Mouse (Mus musculus) testis, adult 2 months (tissue): ENCODE measurements around the gene Shisal2b. TPM values are rescaled to one million over a fixed set of nuclear protein-coding genes. Genes with fewer than 3 reads are reported as not detected.
"Not testable (repeated sequence)": the region's sequence is repeated elsewhere in the genome, so short reads cannot be mapped to it uniquely, and the experiment has no call there.

Source experiments
- H3K27ac ChIP-seq: fragments of 200-500 bp; 2 replicates; pipeline ENCODE4 v1.5.1; 2012; ENCODE audit warnings: low read depth, low read length; ENCODE audit not compliant: control insufficient read depth, insufficient read depth
- H3K27me3 ChIP-seq: fragments of 200-500 bp; 2 replicates; pipeline ENCODE4 v1.6.1; 2012; ENCODE audit warnings: mild to moderate bottlenecking, low read length, moderate library complexity; ENCODE audit not compliant: control insufficient read depth, insufficient read depth
- H3K36me3 ChIP-seq: fragments of 200-500 bp; 2 replicates; pipeline ENCODE4 v1.6.1; 2012; ENCODE audit warnings: mild to moderate bottlenecking, low read length; ENCODE audit not compliant: control insufficient read depth, insufficient read depth
- H3K4me1 ChIP-seq: fragments of 200-500 bp; 2 replicates; pipeline ENCODE4 v1.6.1; 2012; ENCODE audit warnings: low read length; ENCODE audit not compliant: control insufficient read depth, insufficient read depth
- H3K4me3 ChIP-seq: fragments of 200-500 bp; 2 replicates; pipeline ENCODE4 v1.5.1; 2012; ENCODE audit warnings: low read depth, mild to moderate bottlenecking, low read length, moderate library complexity, mixed read lengths; ENCODE audit not compliant: control insufficient read depth
- CTCF ChIP-seq: fragments of 200-500 bp; IDR thresholded peaks from 2 replicates; pipeline ENCODE4 v1.5.1; 2012; ENCODE audit warnings: low read depth, mild to moderate bottlenecking, inconsistent platforms, low read length, moderate library complexity; ENCODE audit not compliant: control insufficient read depth, insufficient read depth, insufficient replicate concordance
- POLR2A ChIP-seq: fragments of 200-500 bp; IDR thresholded peaks from 2 replicates; pipeline ENCODE4 v1.6.1; 2012; ENCODE audit warnings: low read depth, mild to moderate bottlenecking, inconsistent platforms, low read length, moderate library complexity; ENCODE audit not compliant: control insufficient read depth
- polyA plus RNA-seq: library from polyadenylated mRNA; depleted of rRNA; stranded (reverse); fragments of >200 nt; gene quantifications from 2 replicates; pipeline ENCODE4 v1.2.3, GENCODE M21; 2012; rRNA removed

The Shisal2b gene
- not detected in 2 replicates for polyA plus RNA-seq

GRCm38 (mm10) chr13:104863127-104863979 lies at the start of gene Shisal2b:
TSS of gene Shisal2b (minus strand) at chr13:104863893.
- Histone ChIP-seq H3K27me3 (no peaks in the 10 kb centered on the region), H3K36me3 (no peaks in the 10 kb centered on the region), H3K4me3 (peak within 1 kb of the TSS; percentile 37; the same call in 1 of the 2 replicates), H3K4me1 (peaks cover 2% of the 10 kb centered on the region), H3K27ac (no peak within 1 kb of the TSS)
- TF ChIP-seq POLR2A, result no peak
- TF ChIP-seq CTCF, result no peak

GRCm38 (mm10) chr13:104911626-104912025 lies 47.9 kb upstream of the Shisal2b start:
- not testable (repeated sequence) for H3K27me3 ChIP-seq, H3K36me3 ChIP-seq, H3K4me3 ChIP-seq, H3K4me1 ChIP-seq, H3K27ac ChIP-seq

- H3K4me1 ChIP-seq, H3K27ac ChIP-seq, H3K36me3 ChIP-seq, H3K4me3 ChIP-seq, H3K27me3 ChIP-seq: not testable (repeated sequence)
Observed at GRCm38 (mm10) chr13:104911006-104911405, 47.3 kb upstream of the Shisal2b start.

- Histone ChIP-seq H3K4me1 (no peaks in the 10 kb centered on the region), H3K27me3 (no peaks in the 10 kb centered on the region), H3K27ac (no peak overlapping the region), H3K4me3 (no peak overlapping the region), H3K36me3 (no peaks in the 10 kb centered on the region)
- TF ChIP-seq CTCF, result no peak
- TF ChIP-seq POLR2A, result no peak
Observed at GRCm38 (mm10) chr13:104908691-104909090, 45.0 kb upstream of the Shisal2b start.

- H3K36me3 ChIP-seq, result no peaks in the 10 kb centered on the region
- TF ChIP-seq CTCF (no peak), POLR2A (no peak)
- no peaks in the 10 kb centered on the region for H3K4me1 ChIP-seq
- no peak overlapping the region for H3K4me3 ChIP-seq
- H3K27me3 ChIP-seq, result no peaks in the 10 kb centered on the region
- no peak overlapping the region for H3K27ac ChIP-seq
Observed at GRCm38 (mm10) chr13:104894771-104895170, 31.1 kb upstream of the Shisal2b start.

DNA sequence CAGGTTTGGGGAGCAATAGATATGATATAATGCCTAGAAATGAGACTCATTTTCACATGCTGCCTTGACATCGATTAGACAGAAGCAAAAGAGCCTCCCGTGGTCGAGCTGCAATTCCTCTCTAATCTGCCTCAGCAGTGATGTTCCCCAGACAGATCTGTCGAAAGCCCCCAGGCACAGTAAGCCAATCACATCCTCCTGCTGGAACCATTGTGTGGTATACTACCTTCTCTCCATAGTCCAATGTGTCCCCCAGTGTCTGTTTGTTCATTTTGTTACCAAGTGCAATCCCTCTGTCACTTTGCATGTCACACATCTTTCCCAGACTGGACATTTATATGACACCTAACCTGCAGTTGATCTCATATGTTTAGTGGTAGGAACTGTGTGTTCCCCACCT lies 28.6 kb upstream of the Shisal2b start:
- TF ChIP-seq CTCF, result no peak
- no peak for TF ChIP-seq POLR2A
- no peak overlapping the region for H3K27ac ChIP-seq

GRCm38 (mm10) chr13:104886308-104887032 lies 22.8 kb upstream of the Shisal2b start:
- H3K4me1 ChIP-seq, result peaks cover 4% of the 10 kb centered on the region
- H3K4me3 ChIP-seq, result no peak overlapping the region
- H3K27ac ChIP-seq, result no peak overlapping the region
- H3K27me3 ChIP-seq, result no peaks in the 10 kb centered on the region
- TF ChIP-seq CTCF, result no peak
- TF ChIP-seq POLR2A, result no peak
- H3K36me3 ChIP-seq, result no peaks in the 10 kb centered on the region

More for the DNA sequence above, 28.6 kb upstream of the Shisal2b start:
- Histone ChIP-seq H3K36me3 (no peaks in the 10 kb centered on the region), H3K4me3 (no peak overlapping the region), H3K27me3 (no peaks in the 10 kb centered on the region), H3K4me1 (no peaks in the 10 kb centered on the region)
